Mouse (Mus musculus) cortical plate, adult 2 months (tissue): ENCODE results near the gene Prrt4.

Experiments
- CTCF ChIP-seq: fragments of 200-500 bp; IDR thresholded peaks from 2 replicates; pipeline ENCODE4 v1.5.1; 2011; ENCODE audit warnings: mild to moderate bottlenecking, control low read depth, low read length; ENCODE audit not compliant: insufficient read depth; ENCODE audit errors: extremely low read depth
- POLR2A ChIP-seq: fragments of 200-500 bp; IDR thresholded peaks from 2 replicates; pipeline ENCODE4 v1.6.1; 2011; ENCODE audit warnings: mild to moderate bottlenecking, low read length, control low read depth; ENCODE audit not compliant: insufficient read depth; ENCODE audit errors: extremely low read depth

DNA sequence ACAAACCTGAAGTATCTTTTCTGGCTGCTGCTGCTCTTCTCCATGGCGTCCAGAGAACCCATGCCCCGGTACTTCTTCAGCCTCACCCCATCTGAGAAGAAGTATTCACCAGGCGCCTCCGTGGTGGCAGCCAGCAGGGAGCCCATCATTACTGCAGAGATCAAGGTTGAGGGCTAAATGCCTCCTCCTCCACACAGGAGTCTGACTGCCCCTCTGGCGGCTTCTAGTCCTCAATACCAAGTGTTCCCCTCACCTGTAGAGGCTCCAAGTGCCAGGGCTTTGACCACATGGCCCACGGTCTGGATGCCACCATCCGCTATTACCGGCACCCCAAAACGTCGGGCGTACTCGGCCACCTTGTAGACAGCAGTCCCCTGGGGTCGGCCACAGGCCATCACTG, 23.7 kb upstream of the Prrt4 start:
- no peak for TF ChIP-seq POLR2A
- no peak for TF ChIP-seq CTCF
